Mouse (Mus musculus) right cerebral cortex, postnatal 14 days (tissue): ENCODE data around the gene Hddc2.
A peak's percentile ranks its signal among the peaks of the same experiment; 100 is the strongest.

Source experiments
- DNase-seq: peaks from one replicate; pipeline ENCODE4 v3.0.0; 2022

The Hddc2 gene

GRCm38 (mm10) chr10:31312865-31313848, at the start of gene Hddc2:
Gene Hddc2, plus strand, starts transcription at chr10:31313383.
- peak; percentile 69 for DNase-seq

GRCm38 (mm10) chr10:31272738-31273137, 40.4 kb upstream of the Hddc2 start:
- DNase-seq: no peak

DNA sequence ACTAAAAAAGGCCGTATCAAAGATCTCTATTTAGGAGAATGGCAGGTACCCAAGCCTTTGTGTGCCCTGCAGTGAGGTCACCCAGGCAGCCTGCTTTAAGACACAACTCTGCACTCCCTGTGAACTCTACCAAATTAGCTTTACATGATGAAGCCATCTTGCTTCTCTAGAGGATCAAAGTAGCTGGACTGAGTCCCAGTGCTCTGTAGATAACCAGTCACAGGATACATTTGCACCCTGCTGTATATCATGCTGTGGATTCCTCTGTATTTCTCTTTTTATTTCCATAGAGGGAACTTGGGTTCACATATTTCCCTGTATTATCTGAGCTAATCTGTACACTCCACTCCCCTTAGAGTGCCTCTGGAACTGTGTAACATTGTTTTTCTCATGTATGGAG, 40.0 kb upstream of the Hddc2 start:
- DNase-seq: no peak

DNA sequence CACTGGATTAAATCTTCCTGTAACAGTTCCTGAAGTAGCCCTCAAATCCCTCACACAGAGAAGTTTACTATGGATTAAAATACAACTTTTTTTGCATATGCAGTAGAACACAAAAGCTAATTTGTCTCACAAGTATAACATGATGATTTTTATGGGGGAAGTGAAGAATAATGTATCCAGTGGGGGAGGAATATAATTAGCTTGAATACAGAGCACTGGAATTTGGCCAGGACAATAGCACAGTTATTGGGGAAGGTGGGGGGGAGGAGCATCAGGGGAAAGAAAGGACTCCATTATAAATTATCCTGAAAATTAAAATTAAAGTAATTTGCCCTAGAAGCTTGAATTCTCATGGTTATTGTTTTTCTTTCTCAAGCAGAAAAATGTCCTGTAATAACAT, 25.4 kb upstream of the Hddc2 start:
- DNase-seq: no peak

GRCm38 (mm10) chr10:31288697-31289390, 24.3 kb upstream of the Hddc2 start:
- no peak for DNase-seq

- DNase-seq: no peak
Measured at GRCm38 (mm10) chr10:31295705-31296104, 17.5 kb upstream of the Hddc2 start.

DNA sequence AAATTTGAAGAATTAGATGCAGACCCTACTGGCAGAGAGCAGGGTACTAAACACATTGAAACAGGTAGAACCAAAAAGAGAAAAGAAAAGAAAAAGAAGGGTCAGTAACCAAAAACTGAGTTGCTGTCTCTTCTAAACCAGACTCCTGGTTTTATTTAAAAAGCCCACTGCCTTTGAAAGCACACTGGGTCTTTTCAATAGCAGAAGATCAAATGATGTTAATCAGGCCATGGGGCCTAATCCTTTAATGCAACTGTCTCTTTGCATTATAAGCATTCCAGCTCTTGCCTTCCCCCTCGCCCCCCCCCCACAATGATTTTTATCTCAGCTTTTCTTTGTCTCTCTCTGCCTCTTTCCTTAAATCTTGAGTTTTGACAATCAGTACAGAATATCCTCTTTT, 16.7 kb upstream of the Hddc2 start:
- DNase-seq: no peak

DNA sequence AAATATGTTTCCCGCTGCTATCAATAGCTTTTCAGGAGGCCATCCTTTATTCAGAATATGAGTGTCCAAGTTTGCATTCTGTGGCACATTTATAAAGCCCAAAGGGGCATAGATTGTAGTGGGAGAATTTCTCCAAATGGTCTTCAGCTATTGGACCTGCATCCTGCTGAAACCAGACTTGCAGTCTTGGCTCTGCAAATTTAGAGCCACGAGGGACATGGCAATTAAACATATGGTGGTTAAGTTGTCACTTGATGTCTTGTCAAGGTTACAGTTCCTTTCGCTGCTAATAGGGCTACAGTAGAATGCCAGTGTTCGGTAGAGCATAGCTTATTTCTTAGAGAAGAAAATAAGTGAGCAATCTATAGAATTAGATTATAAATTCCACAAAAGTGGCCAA, 16.1 kb upstream of the Hddc2 start:
- DNase-seq: no peak

GRCm38 (mm10) chr10:31298263-31298662, 14.9 kb upstream of the Hddc2 start:
- no peak for DNase-seq

GRCm38 (mm10) chr10:31298921-31299574, 14.1 kb upstream of the Hddc2 start:
- DNase-seq: peak; percentile 50

DNA sequence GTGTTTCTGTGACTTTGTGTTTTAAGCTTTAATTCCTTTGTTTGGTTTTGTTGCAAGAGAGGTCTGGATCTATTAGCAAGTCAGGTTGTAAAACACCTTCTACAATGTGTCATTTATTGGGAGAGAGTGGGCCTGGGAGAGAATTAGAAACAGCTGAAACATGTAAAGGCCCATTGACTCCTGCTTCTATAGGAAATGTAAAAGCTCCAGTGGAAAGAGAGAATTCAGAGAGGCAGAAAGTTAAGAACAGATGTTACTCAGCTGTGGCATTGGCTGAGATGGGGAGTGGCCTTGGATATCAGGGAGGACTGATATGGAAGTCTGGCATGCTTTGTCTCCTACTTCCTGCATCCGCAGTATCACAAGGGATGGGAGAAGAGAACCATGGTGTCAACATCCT, 12.9 kb upstream of the Hddc2 start:
- DNase-seq: no peak

DNA sequence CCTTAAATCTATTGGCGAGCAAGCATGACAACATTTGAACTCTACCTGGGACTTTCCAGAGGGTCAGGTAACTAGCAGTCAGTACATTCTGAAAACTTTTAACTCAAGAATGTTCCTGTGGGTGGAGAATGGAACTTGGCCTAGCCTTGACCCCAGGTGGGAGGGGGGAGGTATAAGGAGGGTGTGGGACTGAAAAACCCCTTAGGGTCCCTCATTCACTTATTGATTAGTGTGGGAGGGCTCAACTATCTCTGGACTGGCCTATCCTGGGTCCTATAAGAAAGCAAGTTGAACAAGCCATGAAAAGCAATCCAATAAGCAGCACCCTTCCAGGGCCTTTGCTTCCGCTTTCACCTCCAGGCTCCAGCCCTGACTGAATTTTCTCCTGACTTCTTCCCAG, 9.7 kb upstream of the Hddc2 start:
- DNase-seq: no peak

DNA sequence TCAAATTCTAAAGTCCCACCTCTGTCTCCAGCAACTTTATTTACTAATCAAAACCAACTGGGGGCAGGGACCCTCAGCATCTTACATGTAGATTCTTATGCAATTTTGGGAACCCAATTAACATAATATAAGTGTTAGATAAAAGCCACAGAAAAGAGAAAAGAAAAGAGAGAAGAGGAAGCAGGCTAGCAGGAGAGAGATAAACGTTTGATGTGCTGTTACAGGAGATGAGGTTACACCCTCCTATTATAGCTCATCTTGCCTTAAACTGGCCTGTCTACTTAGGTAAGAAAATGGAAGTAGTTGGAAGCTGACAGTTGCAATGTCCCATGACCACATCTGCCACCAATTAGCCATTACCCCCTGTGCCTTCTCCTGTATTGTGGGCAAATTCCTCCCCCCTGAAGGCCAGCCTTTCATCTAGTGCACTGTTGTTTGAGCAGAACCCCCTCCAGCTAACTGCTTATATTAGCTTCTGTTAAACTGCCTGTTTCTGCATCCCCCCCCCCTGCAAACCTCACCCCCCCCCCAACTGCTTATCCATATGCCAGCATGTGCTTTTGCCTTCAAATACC, 6.1 kb upstream of the Hddc2 start:
- DNase-seq: no peak

- no peak for DNase-seq
Measured at GRCm38 (mm10) chr10:31318491-31318890, 5.3 kb downstream of the Hddc2 start.

- no peak for DNase-seq
Measured at GRCm38 (mm10) chr10:31329436-31329835, 16.3 kb downstream of the Hddc2 start.

GRCm38 (mm10) chr10:31330286-31330962, 17.2 kb downstream of the Hddc2 start:
- no peak for DNase-seq

- peak; percentile 13 for DNase-seq
Measured at GRCm38 (mm10) chr10:31331225-31331775, 18.1 kb downstream of the Hddc2 start.

DNA sequence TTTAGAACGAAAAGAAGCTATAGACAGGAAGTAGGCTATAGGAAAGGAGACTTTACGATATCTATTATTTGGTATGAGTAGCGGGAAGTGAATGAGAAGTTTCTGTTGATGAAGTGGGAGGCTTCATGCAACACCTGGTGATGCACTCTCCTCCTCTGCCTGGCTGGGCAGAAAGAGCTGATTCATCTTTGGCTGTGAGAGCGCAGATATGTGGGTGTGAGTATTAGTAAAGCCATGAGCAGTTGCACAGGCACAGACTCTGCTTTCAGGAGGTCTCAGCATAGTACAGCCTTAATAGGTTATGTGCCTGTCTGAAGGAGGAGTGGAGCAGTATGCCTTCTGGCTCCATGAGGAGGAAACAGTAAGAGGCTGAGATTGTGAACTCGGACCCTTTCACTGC, 23.2 kb downstream of the Hddc2 start:
- DNase-seq: no peak

- peak; percentile 11 for DNase-seq
Measured at GRCm38 (mm10) chr10:31346401-31346800, 33.2 kb downstream of the Hddc2 start.

- DNase-seq: no peak
Measured at GRCm38 (mm10) chr10:31351056-31351455, 37.9 kb downstream of the Hddc2 start.

GRCm38 (mm10) chr10:31352845-31353427, 39.8 kb downstream of the Hddc2 start:
- DNase-seq: no peak

- DNase-seq: no peak
Measured at GRCm38 (mm10) chr10:31354141-31354540, 41.0 kb downstream of the Hddc2 start.
